Mouse (Mus musculus): ENCODE measurements at regions not wholly inside any gene's neighbourhood (a gene's known extent, or its start where the extent isn't known, plus 50 kb on each side); places are given as distances from the start of the nearest gene placed in this dataset.

DNA sequence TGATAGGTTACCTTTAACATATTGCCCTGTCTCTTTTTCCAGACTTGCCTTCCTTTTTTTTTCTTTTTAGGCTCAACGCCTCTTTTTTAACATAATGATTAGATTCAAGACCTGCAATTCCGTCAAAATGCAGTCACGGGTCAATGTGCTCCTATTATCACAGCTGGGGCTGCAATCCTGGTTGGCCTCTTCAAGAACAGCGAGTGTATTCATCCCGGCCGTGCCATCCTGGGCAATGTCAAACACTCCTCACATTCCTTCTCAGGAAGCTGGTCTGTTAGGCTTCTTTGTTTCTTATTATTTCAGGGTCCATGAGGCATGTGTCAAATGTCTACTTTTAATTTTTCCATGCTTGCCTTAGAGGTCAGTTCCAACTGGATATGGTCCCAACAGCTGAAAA is 413.5 kb upstream of the Frg1 start:
- no peak for DNase-seq (ENCODE audit: low spot score)

DNA sequence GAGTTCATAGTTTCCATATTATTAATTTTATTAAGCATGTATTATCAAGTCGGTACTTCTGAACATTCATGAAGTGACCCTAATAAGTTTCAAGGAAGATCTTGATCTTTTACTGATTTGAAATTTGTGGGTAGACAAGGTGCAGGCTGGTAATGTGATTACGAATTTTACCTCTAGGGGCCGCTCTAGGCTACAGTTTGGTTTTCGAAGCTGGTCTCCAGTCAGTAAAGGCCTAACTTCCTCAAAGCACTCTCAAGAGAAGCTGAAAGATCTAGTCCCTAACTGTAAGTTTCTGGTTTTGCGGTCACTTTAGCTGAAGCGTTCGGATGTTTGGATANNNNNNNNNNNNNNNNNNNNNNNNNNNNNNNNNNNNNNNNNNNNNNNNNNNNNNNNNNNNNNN is 408.1 kb upstream of the Frg1 start:
- peak; percentile 60 for DNase-seq (ENCODE audit: low spot score)

DNA sequence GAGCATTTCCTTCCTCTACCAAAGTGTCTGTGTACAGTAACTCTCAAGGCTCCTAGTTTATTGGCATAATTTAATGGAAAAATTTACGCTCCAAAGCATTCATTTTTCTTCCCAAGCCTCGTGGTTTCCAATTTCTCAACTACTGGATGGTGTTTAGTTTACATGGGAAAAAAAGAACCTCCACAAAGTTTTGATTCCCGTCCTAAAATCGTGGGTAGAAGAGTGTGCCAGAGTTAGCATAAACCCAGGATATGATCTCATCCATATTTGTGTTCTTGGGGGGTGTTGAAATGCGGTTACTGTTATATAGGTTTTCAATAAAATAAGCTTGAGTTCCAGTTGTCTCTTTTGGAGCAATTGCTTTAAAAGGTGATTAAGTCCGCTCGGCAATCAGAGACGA is 406.2 kb upstream of the Frg1 start:
- DNase-seq (ENCODE audit: low spot score) = no peak

DNA sequence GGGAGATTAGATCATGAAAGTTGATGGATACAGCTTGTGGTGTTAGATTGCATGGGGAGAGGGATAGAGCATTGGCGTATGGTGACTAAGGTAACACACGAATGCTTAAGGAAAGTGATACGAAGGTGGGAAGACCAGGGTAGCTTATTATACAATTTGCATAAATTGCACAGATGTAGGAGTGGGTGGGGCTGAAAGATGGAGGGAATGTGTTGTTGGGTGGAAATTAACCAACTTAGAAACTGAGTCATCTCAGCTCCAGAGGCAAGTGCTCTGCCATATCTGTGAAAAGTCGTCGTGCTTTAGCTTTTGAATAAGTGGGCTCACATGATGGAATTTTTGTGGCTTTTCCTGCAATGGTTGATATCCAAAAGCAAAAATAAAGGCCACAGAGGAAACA is 404.8 kb upstream of the Frg1 start:
- no peak for DNase-seq (ENCODE audit: low spot score)

DNA sequence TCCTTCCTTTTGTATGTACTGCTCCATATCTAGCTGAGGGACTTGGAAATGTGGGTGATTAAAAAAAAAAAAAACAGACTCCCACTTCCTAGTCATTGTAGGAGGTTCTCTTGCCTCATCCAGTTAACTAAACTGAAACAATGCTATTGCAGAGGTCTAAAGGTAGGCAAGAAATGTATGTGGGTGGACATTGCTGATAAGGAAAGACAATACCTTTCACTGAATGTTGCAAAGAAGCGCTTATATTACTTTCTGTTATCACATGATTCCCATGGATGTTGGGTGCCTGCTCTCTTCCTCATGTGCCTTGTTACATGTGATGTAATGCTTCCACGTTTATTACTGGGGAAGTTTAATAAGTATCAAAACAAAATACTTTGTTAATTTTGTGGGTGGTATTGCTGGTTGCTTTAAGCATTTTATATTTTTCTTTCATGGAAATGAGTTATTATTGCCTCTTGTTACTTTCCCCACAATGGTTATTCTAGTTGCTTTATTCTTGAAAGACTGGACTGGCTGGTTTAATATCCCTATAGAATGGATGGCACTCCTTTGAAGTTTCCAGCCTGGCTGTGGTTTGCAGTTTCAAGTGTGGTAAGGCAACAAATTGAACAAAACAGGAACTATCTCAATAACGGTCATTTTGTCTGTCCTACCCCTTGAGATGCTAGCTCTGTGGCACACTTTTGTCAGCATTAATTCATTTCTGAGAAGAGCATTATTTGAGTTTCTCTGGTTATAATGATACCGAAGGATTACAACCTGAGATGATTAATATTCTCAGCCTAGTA is 403.9 kb upstream of the Frg1 start:
- no peak for DNase-seq (ENCODE audit: low spot score)

DNA sequence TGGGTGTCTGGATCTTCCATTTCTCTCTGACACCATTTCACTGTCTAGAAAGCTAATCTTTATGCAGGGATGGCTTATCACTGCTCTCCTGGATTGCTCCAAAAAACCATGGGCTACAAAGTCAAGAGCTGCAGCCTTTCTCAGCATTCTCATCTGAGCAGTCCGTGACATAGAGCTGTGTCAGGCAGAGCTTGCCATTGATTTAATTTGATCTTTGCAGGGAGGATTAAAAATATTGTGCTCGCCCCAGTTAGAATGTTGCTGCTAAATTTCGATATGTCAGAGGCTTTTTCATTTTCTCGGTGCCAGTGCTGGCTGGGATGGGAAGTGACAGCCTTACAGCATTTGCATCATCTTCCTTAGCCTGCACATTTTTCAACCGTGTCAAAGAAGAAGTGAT is 401.7 kb upstream of the Frg1 start:
- no peak for DNase-seq (ENCODE audit: low spot score)

DNA sequence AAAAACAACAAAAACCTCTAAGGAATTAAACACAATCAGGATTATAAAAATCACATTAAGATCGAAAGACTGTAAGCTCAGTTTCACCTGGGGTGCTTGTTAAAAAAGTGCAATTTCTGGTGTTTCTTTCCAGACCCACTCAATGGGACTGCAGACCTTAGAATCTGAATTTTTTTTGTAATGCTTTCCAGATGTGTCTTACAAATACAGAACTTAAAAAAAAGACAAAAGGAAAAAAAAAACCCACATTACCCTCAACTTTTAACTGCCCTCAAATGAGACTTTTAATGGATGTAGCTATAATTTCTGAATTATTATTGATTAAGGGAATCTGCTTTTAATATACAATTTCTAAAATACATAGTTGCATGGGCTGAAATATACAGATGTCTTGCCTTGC is 401.2 kb upstream of the Frg1 start:
- DNase-seq (ENCODE audit: low spot score) = no peak

DNA sequence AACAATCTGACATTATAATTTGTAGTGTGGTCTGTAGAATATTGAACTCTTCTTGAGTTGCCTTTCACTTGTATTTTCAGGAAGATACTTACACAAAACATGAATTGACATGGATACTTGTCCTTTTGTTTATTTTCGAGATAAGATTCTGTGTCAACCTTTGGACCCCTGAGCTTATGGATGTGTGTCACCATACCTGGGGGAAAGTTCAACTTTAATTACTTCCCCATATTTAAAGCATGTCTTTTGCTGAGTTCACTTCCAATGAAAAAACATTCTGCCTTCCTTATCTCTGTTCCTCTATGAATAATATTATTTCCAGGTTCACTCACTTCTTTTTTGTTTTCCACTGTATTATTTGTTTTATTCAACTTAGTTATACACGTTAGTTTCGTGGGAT is 398.4 kb upstream of the Frg1 start:
- DNase-seq (ENCODE audit: low spot score) = no peak

DNA sequence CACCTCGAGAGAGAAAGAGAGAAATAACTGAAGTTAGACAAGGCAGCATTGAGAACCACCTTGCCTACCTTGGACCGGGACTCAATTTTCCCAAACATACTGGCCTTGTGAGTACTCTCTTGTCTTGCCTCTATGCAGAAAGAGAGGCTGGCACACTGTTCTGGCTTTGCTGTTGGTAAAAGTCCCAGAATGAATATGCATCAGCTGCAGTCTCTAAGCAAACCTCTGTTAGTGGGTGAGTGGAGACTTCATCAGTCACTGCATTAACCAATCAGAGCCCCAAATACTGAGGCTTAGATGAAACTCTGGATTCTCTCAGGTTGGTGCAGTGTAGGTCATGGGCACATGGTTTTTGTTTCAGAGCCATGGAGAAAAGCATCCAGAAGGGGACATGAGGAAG is 378.8 kb upstream of the Frg1 start:
- DNase-seq (ENCODE audit: low spot score) = no peak

DNA sequence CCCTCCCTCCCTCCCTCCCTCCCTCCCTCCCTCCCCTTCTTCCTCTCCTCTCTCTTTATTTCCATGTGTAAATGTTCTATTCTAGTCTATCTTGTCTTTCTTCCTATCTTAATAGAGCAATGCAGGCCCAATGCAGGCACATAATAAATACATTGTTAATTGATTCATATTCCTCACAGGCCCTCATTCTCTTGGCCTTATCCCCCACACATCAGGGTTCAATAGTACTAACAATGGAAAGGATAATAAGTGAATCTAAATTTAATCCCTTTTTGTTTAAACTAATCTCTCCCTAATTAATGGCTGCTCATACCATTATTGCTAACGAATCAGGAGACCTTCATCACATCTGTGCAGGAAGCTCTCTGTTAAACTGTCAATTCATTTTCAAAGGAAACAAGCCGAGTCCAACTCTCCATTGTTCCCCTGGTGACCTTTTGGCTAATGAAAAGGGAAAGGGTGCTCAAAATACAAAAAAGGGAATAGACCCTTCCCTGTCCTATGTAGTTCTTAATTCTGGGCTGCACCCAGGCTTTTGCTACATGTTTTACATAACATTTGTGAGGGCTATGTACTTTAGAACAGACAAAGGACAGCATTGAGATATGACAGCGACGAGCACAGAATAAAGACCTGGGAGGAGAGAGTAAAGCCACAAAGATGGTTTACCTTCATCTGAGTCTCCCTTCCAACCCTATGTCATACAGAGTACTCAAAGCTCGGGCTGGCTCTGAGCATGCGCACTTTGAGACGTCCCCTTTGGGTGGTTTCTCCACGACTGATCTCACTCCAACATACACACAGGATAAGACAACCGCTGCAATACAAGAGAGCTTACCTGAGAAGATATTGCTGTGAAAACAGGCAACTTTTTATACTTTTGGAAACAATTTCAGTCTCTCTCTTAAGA is 370.3 kb upstream of the Frg1 start:
- no peak for DNase-seq (ENCODE audit: low spot score)

DNA sequence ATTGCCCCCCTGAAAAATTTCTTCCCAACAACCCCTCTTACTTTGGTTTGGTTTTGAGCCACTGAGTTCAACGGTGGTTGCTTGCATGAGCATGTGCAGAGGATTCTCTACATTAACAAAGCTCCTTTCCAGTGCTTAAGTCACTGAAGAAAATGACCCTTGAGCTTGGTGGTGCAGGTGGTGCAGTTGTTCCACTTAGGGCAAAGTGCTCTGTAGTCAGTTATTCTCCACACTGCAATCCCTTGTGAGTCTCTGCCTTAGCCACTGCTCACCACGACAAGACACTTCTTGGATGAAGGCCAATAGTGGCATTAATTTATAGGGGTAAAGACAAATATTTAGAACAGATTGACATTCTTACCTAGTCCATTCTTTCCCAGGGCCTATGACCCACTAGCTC is 369.1 kb upstream of the Frg1 start:
- DNase-seq (ENCODE audit: low spot score) = no peak

DNA sequence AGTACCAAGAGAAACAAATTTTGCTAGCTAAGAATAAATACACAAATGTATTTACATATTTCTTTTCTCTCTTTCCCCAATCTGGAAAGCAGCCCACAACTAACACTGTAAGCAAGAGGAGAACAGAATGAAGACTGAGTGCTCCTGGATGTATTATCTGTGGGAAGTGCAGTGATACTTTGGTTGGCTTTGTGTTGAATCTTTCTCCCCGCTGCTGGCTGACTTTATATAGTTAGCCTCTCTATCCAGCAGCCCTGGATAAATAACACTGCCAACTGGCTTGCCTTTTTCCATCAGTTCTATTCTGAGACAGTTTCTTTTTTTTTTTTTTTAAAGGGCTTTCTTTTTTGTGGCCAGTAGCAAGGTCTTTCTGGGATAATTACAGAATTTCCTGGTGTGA is 366.0 kb upstream of the Frg1 start:
- DNase-seq (ENCODE audit: low spot score) = no peak

DNA sequence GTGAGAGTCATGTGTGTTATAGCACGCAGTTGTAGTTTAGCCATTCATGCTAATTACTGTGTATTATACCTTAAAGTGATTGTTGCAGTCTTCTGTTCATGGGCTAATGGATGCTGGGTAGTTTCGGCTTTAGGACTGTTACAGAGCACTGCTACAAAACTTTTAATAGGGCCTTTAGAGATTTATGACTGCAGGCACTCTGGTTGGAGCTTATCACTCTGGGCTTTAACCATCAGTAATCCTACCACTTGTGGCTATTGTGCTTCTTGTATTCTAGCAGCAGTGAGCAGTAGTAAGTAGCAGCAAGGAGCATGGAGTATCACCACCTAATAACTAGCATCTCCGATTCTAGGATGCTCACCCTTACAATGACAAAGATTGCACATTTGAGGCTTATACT is 362.6 kb upstream of the Frg1 start:
- no peak for DNase-seq (ENCODE audit: low spot score)

DNA sequence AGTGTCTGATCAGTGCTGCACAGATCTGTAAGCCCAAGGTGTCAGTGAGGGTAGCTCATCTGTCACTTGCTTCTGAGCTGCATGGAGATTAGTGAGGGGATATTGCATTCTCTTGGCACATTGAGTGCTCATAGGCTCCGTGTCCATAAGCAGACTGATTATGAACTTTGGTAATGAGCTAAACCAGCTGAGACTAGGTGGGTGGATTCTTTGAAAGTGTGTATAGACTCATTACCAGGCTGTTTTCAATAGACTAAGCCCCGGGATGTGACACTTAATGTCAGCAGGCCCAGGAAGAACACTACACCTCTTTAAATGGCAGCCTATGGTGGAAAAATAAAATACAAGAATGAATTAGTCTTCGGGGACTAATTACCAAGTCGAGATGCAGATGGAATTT is 354.9 kb upstream of the Frg1 start:
- DNase-seq (ENCODE audit: low spot score) = no peak

DNA sequence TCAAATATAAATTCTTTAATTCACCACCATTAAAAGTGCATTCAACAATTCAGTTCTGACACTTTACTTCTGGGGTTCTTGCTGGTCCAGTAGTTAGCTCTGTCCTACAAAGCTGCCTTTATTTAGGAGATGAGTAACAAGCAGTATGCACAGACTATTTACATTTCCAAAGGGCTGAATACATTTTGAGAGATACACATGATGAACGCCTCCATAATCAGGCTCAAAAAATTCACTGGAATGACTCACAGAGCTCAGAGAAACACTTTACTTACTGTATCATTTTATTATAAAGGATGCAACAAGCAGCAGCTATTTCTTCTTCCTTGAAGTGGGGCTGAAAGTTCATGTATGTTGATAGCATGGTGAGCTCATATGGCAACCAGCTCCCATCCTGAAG is 336.6 kb upstream of the Frg1 start:
- no peak for DNase-seq (ENCODE audit: low spot score)

DNA sequence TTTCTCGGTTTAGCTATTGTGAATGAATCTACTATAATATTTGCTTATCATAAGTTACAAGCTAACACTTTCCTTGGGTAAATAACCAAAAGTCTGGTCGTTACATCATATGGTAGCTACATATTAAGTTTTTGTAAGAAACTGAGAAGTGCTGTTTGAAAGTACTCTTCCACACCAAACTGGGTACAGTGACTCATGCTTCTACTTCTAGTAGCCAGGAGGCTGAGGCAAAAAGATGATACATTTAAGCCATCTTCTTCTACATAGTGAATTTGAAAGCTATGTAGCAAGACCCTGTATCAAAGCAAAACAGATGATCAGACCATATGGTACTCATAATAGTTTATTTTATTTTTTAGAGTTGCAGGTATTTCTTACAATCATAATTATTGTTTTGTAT is 335.8 kb upstream of the Frg1 start:
- no peak for DNase-seq (ENCODE audit: low spot score)

DNA sequence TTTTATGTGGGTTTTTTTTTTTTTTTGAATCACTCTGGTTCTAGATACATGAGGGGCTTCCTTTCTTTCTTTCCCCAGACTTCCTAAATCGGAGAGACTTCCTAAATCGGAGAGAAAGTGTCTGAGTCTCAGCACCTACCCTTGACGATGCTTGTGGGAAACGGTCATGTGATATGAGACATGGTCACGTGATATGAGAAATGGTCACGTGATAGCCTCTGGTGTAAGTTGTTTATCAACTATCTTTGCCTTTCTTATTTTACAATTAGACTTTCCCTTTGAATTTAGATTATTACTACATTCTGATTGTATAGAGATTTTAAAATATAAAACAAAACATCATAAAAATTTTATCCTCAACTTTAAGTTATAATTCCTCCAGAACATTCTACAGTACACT is 330.1 kb upstream of the Frg1 start:
- DNase-seq (ENCODE audit: low spot score) = no peak

DNA sequence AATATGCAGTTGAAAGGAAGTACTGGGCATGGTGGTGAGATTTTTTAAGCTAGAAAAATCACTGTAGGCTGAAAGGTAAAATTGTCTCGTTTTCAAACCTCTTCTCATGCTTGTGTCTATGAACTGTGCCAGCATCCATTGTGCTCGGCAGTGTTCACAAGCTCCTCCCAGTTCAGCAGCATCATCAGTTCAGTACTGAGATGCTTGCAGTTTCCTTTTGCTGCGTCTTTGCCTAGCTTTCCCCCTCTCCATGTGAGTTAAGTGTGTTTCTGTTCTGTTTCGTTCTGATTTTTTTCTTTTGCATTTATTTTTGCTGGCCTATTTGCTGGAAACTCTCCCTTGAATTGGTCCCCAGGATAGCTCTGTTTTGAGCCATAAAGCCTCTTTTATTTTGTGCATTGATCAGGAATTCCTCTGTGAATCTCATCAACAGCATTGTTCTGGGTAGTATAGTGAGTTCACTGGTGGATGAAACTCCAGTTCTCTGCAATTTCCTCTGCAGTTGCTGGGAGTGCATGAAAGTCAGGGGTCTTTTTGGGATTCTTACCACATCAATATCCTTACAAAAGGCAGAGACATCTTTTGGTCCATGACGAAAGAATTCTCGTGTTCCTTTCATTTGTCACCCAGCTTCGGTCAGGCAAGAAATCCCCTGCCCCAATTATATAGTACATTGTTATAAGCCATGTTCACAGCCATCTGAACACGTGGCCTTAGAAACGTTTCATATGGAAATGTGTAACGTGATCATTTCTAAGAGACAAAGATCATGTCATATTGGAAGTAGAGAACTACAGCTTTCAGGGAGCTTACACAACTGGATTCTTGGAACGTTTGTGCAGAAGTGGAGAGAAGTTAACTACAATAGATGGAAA is 326.2 kb upstream of the Frg1 start:
- DNase-seq (ENCODE audit: low spot score) = no peak

DNA sequence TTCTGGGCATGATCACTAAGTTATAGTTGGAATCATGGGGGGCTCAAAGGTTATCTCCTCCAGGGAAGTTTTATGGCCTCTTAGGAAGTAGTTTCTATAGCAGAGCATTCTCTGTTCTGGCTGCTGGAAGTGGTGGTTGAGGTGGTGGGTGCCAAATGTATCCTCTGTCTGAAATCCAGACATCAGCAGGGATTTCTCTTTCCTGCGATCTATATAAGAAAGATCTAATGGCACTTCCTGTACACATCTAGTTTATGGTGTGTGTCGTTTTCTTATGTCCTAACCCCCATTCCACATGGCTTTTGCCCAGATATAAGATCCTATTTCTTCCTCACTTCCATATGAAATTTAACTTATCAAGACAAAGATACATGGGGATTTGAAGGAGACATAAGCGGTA is 300.1 kb upstream of the Frg1 start:
- no peak for DNase-seq (ENCODE audit: low spot score)

DNA sequence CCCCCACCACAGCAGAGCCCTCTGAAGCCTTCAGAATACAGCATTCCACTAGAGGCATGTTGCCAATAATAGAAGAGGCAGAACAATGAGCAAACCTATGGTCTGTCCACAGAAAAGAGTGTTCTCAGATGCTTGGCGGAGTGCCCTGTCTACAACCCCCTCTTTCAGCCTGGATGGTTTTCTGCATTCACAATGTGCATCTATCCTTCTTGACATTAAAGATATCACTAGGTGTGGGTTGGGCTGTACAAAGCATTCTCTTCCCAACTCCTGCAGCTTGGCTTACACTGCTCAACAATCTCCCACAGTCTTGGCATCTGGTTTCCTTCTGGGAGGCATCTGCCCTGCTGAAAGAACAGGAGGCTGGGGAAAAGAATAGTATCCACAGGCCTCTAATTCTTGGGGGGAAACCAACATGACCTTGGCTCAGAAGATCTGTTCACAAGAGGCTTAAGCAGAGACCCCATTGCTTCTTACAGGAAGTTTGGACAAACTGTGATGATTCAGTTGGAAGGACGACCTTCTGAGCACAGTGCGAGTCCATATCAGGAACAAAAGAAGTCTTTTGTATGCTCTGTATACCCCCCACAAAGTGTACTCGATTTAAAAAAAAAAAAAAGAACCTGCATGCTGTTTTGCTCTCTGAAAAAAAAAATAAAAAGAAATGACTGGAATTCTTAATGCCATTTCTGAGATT is 296.9 kb upstream of the Frg1 start:
- DNase-seq (ENCODE audit: low spot score) = no peak

DNA sequence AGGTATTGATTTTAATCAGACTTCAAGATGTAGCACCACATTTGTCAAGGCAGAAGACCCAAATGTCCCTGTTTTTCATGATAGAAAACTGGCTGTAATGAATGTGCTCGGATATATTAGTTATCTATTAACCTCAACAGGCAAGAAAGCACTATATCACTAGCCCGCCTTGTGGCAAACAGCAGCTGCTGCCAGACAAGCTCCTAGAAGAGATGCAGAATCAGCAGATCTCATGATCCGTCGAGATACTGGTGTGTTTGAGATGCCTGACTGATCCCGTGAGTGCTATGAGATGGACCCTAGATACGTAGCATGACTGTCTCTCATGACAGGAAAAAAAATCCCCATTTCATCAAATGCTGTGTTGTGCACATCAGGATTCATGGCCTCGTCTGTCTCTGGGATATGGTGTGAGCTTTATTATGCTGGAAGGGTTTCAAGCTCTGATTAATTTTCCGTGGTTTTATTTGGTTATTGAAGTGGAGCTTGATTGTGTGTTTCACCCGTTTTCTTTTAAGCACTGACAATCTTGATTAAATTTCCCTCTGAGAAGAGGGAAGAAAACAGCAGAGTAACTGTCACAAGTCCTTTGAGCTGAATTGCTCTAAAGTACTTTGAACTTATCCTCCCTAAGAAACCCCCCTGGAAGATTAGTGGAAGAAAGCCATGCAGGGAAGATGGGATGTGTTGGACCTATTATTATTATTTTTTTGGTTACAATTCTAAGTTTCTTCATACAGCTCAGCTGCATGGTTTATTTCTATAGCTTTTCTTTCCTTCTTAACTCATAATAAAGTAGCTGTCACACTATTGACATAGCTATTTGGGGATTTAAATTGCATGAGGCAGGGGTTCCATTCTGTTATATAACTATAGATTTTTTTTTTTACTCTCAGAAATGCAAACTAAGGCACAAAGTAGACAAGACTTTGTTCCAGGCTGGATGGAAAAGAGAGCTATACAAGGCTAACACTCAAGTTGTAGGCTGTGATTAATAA is 287.4 kb upstream of the Frg1 start:
- DNase-seq (ENCODE audit: low spot score) = no peak
